Mouse (Mus musculus) liver (tissue): ENCODE data around the gene Vmn1r159.
"Not testable (repeated sequence)": the region's sequence is repeated elsewhere in the genome, so short reads cannot be mapped to it uniquely, and the experiment has no call there.

Source experiments
- DNase-seq: peaks from one replicate; pipeline ENCODE4 v3.0.0-alpha.2; 2020; ENCODE audit warnings: mixed read lengths

Vmn1r159 gene

DNA sequence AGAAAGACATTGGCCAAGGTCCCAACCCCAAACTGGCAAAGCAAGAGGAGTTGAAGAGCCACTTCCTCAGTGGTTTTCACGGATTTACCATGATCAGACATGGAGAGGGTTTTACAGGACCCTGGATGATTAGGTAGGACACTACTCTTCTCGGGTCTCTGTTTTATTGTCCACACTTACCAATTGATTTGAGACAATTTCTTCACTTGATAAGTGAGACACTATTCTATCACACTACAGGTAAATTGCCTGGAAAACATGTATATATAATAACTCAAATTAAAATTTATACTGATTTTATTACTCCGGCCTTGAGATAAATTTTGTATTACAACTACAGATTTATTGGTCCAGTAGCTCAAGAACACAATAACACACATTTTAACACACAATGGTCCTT is at the start of gene Vmn1r159:
Vmn1r159 (minus strand) TSS at position 101 of the 400 bp plus-strand sequence.
- DNase-seq: not testable (repeated sequence)

DNA sequence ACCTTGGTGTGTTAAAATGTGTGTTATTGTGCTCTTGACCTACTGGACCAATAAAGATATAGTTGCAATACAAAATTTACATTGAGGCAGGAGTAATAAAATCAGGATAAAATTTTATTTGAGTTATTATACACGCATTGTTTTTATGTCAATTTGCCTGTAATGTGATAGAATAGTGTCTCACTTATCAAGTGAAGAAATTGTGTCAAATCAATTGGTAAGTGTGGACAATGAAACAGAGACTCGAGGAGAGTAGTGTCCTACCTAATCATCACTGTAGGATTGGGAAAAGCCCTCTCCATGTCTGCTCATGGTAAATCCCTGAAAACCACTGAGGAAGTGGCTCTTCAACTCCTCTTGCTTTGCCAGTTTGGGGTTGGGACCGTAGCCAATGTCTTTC is 27.5 kb upstream of the Vmn1r159 start, which contains the start of gene Vmn1r160:
Vmn1r160 (plus strand) TSS at position 301 of the 400 bp plus-strand sequence.
- DNase-seq: not testable (repeated sequence)
